Mouse (Mus musculus): ENCODE data around the gene Hoxa7.

- TF ChIP-seq MAFK (IDR thresholded peaks at IDR 0.05; ENCODE audit: insufficient read depth, low read depth, low read length), result no peak
- TF ChIP-seq CHD2 (IDR thresholded peaks at IDR 0.05; ENCODE audit: low read depth, low read length), result no peak
- no peak for TF ChIP-seq HCFC1 (IDR thresholded peaks at IDR 0.05; ENCODE audit: borderline replicate concordance, insufficient read depth, low read length)
- TF ChIP-seq ZC3H11A (IDR thresholded peaks at IDR 0.05; ENCODE audit: borderline replicate concordance, low read depth, low read length), result no peak
- TF ChIP-seq ZNF384 (IDR thresholded peaks at IDR 0.05; ENCODE audit: low read depth, low read length), result no peak
These were observed 28.2 kb upstream of the Hoxa7 start for GRCm38 (mm10) chr6:52249826-52250225.

Measured in ES-E14 (cell line).